Mouse (Mus musculus): ENCODE data around the gene Mfap1b.
"Not testable (repeated sequence)": the region's sequence is repeated elsewhere in the genome, so short reads cannot be mapped to it uniquely, and the experiment has no call there.

Gene Mfap1b

GRCm38 (mm10) chr2:121473301-121474179, at the start of gene Mfap1b:
Mfap1b (minus strand) TSS chr2:121474067.
- peak; percentile 82 to 84 for DNase-seq

DNA sequence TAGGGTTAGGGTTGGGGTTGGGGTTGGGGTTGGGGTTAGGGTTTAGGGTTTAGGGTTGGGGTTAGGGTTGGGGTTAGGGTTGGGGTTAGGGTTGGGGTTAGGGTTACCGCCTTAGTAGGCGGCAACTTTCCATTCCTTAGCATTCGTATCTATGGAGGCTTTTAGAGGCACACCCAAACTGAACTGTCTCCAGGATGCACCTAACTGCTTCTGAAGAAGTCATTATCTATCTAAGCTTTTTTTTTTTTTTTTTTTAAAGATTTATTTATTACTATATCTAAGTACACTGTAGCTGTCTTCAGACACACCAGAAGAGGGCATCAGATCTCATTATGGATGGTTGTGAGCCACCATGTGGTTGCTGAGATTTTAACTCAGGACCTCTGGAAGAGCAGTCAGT, 49.0 kb upstream of the Mfap1b start:
- DNase-seq = not testable (repeated sequence)

DNA sequence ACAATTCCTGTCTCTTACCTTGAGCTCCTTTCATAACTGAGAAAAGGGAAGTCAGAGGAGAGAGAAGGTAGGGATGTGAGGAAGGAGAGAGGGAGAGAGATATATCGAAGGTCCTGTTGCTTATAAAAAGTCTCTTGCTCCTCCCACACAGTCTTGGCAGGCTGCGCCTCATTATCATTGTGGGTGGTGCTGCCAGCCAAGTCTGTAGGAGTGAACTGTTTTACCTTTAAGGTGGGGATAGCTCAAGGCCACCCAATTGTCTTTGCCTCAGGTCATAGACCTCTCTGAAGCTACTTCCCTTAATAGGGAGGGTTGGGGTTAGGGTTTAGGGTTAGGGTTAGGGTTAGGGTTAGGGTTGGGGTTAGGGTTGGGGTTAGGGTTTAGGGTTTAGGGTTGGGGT, 48.1 kb upstream of the Mfap1b start:
- no peak for DNase-seq

DNA sequence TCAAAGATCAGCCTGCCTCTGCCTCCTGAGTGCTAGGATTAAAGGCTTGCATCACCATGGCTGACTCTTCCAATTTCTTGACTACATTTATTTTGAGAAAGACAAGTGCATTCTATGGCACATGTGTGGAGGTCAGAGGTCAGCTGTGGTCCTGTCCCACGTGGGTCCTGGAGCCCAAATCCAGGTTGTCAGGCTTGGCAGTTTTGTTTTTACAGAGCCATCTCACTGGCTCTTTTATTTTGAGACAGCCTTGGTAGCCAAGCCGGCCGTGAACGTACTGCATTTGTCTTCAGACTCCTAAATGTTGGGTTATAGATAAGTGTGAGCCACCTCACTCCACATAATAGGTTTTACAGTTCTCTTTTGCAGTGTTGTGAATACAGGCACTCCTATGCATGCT, 44.8 kb upstream of the Mfap1b start:
- not testable (repeated sequence) for DNase-seq

DNA sequence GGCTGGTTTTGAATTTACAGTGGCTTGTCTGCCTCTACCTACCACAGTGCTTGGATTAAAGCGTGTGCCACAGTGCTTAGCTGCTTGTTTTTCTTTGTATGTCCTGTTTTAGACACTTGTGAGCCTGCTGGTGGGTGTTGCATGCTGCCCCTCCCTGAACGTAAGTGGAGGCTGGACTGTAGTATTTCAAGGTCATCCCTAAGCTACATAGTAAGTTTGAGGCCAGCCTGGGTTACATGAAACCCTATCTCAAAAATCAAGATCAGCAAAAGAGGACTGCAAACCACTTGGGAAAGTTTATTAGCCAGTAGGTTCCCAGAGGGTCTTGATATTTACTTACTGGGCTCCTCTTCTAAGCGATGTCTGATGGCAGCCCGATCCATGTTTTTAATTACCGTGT, 44.2 kb upstream of the Mfap1b start:
- no peak for DNase-seq

- DNase-seq = no peak
Measured at GRCm38 (mm10) chr2:121514211-121514610, 40.3 kb upstream of the Mfap1b start.

DNA sequence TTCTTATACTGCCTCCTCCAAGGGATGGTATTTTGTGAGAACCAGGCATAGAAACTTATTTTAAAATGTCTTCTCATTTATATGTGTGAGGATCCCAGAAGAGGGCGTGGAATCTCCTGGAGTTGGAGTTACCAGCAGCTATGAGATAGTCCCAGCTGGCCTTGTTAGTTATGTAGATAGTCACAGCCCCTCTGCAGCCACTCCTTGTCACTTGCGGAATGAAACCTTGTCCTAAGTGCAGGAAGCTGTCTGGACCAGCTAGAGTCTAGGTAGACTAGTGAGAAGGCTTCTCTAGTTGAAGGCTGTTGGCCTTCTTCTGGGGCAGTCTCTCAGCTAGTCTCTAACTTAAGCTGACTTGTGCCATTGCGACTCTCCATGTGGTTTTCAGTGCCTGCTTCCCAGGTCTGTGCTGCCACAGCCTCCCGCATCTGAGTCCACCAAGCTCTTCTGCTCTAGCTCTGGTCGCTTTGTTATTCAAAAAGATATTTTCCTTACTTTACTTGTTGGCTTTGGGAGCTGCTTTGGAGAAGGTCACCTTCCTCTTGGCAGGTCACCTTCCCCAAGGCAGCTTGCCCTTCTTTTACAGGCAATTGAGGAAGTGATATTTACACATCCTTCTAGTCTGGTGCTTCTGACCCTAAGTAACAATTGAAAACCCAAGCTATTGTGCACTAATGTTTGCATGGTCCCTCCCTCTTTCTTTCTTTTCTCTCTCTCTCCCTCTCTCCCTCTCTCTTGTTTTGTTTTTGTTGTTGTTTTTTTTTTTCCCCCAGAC, 39.3 kb upstream of the Mfap1b start:
- not testable (repeated sequence) for DNase-seq

DNA sequence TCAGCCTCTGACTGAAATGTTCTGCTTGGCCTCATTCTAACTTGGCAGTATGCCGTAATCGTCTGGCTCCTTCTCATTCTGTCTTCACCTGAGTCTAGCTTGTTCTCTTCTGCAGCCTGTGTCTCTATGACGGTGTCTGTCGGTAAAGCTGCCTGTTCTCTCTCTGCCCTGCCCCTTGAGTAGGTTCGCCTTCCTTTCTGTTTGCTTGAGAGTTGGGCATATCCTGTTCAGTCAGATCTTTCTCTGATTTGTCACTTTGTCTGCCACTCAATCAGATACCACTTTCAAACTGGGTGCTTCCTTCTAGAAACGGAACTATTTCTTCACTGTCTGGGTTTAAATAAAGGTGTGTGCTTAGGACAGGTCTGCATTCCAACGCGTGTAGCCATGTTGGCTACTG, 37.5 kb upstream of the Mfap1b start:
- DNase-seq = no peak

DNA sequence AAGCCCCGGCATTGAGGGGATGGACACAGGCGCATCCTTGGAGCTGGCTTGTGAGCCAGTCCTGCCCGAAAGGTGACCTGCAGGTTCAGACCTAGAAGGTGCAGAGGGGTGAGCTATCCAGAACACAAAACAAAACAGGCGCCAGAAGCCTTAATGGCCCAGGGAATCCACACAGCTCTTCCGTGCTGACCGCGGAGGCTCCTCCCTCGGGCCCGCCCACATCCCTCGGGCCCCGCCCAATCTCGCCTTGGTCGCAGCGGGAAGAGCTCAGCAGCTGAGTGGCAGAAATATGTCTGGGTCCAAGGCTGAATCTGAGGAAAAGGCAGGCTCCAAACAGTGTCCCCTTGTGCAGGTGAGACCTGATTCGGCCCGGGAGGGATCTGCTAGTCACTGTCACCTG, 35.7 kb upstream of the Mfap1b start:
- DNase-seq = peak; percentile 27 to 35

- DNase-seq = no peak
Measured at GRCm38 (mm10) chr2:121507951-121508330, 34.1 kb upstream of the Mfap1b start.

DNA sequence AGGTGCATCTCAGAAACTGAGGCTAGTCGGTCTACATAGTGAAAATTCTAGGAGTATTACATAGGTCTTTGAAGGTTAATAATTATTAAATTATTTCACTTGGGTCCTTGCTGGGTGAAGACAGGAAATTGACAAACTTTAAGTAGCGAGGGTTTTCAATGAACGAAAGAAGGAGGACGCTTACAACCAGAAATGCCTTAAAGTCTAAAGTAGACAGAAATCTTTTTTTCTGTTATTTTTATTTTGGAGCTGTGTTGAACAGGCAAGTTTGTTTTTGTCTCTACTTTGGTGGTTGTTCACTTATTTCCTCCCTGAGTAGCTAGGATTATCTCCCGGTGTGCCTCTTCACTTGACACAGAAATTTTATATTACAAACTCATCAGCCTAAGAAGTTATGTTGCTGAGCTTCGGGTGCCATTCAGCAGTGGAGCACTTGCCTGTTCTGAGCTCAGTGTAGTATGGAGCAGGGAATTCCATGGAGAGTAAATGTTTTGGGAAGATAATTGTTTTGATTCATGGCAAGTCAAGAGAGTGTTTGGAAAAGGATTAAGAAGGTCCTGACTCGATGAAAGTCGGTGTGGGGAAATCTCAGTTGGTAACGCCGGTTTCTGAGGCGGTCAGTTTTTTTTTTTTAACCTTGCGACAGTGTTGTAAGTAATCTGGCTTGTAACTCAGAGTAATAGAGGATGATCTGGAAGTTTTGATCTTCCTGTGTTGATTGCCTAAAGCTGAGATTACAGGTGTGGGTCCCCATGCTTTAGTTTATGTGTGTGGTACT, 33.5 kb upstream of the Mfap1b start:
- no peak for DNase-seq

- peak; percentile 80 to 82 for DNase-seq
Measured at GRCm38 (mm10) chr2:121505942-121506882, 32.3 kb upstream of the Mfap1b start, which contains the start of the genes Mfap1a and Wdr76. Mfap1a (minus strand) TSS chr2:121506665. Wdr76 (plus strand) TSS chr2:121506723.

DNA sequence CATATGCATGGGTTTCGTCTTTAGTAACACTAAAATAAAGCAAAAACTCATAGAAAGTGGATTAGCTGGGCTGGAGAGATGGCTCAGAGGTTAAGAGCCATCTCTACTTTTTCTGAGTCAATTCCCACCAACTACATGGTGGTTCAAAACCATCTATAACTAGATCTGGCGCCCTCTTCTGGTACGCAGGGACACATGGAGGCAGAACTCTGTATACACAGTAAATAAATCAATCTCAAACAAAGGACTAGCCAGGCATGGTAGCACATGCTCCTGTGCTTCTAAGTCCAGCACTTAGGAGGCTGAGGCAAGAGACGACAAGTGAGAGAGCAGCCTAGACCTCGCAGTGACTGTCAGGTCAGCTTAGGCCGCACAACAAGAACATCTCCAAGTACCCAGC, 27.7 kb upstream of the Mfap1b start:
- not testable (repeated sequence) for DNase-seq

DNA sequence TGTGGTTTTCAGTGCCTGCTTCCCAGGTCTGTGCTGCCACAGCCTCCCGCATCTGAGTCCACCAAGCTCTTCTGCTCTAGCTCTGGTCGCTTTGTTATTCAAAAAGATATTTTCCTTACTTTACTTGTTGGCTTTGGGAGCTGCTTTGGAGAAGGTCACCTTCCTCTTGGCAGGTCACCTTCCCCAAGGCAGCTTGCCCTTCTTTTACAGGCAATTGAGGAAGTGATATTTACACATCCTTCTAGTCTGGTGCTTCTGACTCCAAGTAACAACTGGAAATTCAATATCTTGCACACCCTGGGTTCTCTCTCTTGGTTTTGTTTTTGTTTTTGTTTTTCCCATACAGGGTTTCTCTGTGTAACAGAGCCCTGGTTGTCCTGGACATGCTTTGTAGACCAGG, 10.5 kb upstream of the Mfap1b start:
- not testable (repeated sequence) for DNase-seq

GRCm38 (mm10) chr2:121483576-121483975, 9.7 kb upstream of the Mfap1b start:
- DNase-seq = no peak

DNA sequence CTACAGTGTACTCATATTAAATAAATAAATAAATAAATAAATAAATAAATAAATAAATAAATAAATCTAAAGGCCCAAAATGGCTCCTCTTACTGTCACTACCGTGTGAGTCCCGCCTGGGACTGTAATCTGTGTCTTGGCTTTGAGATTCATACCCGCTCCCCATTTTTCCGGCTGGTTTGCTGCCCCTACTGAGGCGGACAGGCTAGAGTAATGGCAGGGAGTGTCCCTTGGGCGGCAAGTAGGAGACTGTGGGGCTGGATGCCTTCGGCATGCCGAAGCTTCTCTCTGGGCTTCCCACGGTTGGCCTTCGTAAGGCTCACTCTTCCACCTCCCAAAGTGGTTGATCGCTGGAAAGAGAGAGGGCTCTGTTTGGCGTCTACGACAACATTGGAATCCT, 7.0 kb upstream of the Mfap1b start:
- DNase-seq = not testable (repeated sequence)

GRCm38 (mm10) chr2:121480498-121480897, 6.6 kb upstream of the Mfap1b start:
- peak in 1 of 2 experiments; percentile 33 for DNase-seq

GRCm38 (mm10) chr2:121477491-121478266, 3.8 kb upstream of the Mfap1b start:
- no peak for DNase-seq

- DNase-seq = not testable (repeated sequence)
Measured at GRCm38 (mm10) chr2:121475306-121475705, 1.4 kb upstream of the Mfap1b start.

GRCm38 (mm10) chr2:121474180-121474535, 291 bp upstream of the Mfap1b start:
- no peak for DNase-seq

- not testable (repeated sequence) for DNase-seq
Measured at GRCm38 (mm10) chr2:121472783-121473182, 1.1 kb downstream of the Mfap1b start.

All from cerebellum, postnatal 14 days (tissue).